Mouse (Mus musculus): ENCODE data around the gene Dirc2. TPM values are rescaled to one million over a fixed set of nuclear protein-coding genes. Genes with fewer than 3 reads are reported as not detected.

The Dirc2 gene
- polyA plus RNA-seq, 1 experiment: 0.97 TPM

GRCm38 (mm10) chr16:35677511-35678113 lies 91.5 kb downstream of the Dirc2 start:
- Histone ChIP-seq H3K27me3 (replicated peaks) (peaks cover 16% of the 10 kb centered on the region), H3K9me3 (peaks cover 9% of the 10 kb centered on the region), H3K4me3 (replicated peaks) (peak overlapping the region; percentile 33), H3K36me3 (replicated peaks; ENCODE audit: low read length) (no peaks in the 10 kb centered on the region), H3K4me1 (peaks cover 9% of the 10 kb centered on the region)
- no peak for TF ChIP-seq GATA1 (IDR thresholded peaks at IDR 0.05; ENCODE audit: borderline replicate concordance, low read length)
- TF ChIP-seq FLI1 (IDR thresholded peaks at IDR 0.05; ENCODE audit: low read length): no peak

DNA sequence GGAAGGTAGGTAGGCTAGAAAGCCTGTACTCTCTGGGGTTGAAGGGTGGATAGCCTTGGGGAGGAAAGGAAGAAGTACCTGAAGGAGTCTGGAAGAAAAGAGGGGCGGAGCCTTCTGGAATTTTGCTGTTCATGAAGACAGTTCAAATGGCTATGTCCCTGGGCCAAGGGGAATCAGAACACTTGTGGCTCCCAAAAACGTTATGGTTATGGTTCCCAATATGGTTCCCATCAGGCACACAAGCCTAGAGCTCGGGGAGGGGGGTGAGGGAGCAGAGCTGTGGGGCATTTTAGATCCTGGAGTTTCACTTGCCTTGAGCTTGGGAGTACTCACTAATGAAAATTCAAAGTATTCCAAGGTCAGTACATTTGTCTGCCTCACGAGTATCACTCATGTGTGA lies 104.3 kb downstream of the Dirc2 start:
- Histone ChIP-seq H3K4me1 (peaks cover 5% of the 10 kb centered on the region; the same call in 1 of the 2 replicates), H3K9me3 (peaks cover 5% of the 10 kb centered on the region; the same call in 1 of the 2 replicates), H3K4me3 (replicated peaks) (no peak overlapping the region), H3K27me3 (replicated peaks) (peaks cover 30% of the 10 kb centered on the region), H3K36me3 (replicated peaks; ENCODE audit: low read length) (no peaks in the 10 kb centered on the region)
- TF ChIP-seq FLI1 (IDR thresholded peaks at IDR 0.05; ENCODE audit: low read length): no peak
- TF ChIP-seq GATA1 (IDR thresholded peaks at IDR 0.05; ENCODE audit: borderline replicate concordance, low read length): no peak

DNA sequence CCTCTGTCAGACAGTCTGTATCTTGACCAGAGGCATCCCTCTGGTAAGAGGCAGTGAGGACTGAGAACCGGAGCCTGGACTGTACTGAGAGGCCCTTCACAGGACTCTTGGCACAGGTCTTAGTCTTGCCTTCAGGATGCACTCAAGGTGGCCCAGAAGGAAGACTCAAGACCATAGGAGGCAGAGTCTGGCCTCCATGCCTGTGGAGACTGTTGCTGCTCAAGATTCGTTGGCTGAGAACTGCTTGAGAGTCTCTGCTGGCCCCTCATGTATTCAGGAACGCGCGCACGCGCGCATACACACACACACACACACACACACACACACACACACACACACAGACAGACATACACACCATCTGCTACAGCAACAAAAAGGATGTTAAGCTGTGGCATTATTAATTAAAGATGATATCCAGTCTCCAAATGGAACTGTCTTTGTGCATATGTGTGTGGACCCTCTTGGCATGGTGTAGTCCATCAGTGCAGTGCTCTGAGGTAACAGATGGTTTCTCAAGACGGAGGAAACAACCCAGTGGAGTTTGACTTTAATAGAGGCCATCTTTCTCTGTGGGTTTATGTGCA lies 105.2 kb downstream of the Dirc2 start:
- no peaks in the 10 kb centered on the region for H3K36me3 ChIP-seq (replicated peaks; ENCODE audit: low read length)
- TF ChIP-seq GATA1 (IDR thresholded peaks at IDR 0.05; ENCODE audit: borderline replicate concordance, low read length) (no peak), FLI1 (IDR thresholded peaks at IDR 0.05; ENCODE audit: low read length) (no peak)
- H3K4me3 ChIP-seq (replicated peaks): no peak overlapping the region
- H3K4me1 ChIP-seq: peaks cover 5% of the 10 kb centered on the region; the same call in 1 of the 2 replicates
- peaks cover 12% of the 10 kb centered on the region; the same call in 1 of the 2 replicates for H3K9me3 ChIP-seq
- H3K27me3 ChIP-seq (replicated peaks): peaks cover 38% of the 10 kb centered on the region

- H3K36me3 ChIP-seq (replicated peaks; ENCODE audit: low read length): no peaks in the 10 kb centered on the region
Measured at GRCm38 (mm10) chr16:35660222-35660621, 108.9 kb downstream of the Dirc2 start.

DNA sequence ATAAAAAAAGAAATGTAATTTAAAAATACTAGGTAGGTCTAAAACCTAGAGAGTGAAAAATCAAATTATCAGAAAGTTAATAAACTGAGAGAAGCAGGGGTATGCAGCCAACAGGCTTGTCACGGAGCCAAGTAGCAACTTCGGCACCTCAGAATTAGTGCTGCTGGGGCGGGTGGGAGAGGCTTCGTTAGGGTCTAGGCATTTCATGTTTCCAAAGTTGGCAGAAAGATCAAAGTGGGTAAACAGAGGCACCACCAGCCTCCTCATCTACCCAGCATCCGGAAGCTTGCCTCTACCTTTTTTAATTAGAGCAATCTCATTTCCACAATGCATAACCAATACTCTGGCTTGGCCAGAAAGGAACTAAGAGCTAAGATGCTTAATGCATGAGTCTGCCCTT lies 115.2 kb downstream of the Dirc2 start:
- TF ChIP-seq GATA1 (IDR thresholded peaks at IDR 0.05; ENCODE audit: borderline replicate concordance, low read length) (no peak), FLI1 (IDR thresholded peaks at IDR 0.05; ENCODE audit: low read length) (no peak)
- Histone ChIP-seq H3K27me3 (replicated peaks) (peaks cover 36% of the 10 kb centered on the region), H3K36me3 (replicated peaks; ENCODE audit: low read length) (no peaks in the 10 kb centered on the region), H3K9me3 (no peaks in the 10 kb centered on the region), H3K4me3 (replicated peaks) (no peak overlapping the region), H3K4me1 (no peaks in the 10 kb centered on the region)

More at GRCm38 (mm10) chr16:35660222-35660621, 108.9 kb downstream of the Dirc2 start:
- Histone ChIP-seq H3K27me3 (replicated peaks) (peaks cover 55% of the 10 kb centered on the region), H3K4me3 (replicated peaks) (peak overlapping the region; percentile 38), H3K9me3 (peaks cover 12% of the 10 kb centered on the region; the same call in 1 of the 2 replicates), H3K4me1 (peaks cover 5% of the 10 kb centered on the region; the same call in 1 of the 2 replicates)
- TF ChIP-seq GATA1 (IDR thresholded peaks at IDR 0.05; ENCODE audit: borderline replicate concordance, low read length) (no peak), FLI1 (IDR thresholded peaks at IDR 0.05; ENCODE audit: low read length) (no peak)

DNA sequence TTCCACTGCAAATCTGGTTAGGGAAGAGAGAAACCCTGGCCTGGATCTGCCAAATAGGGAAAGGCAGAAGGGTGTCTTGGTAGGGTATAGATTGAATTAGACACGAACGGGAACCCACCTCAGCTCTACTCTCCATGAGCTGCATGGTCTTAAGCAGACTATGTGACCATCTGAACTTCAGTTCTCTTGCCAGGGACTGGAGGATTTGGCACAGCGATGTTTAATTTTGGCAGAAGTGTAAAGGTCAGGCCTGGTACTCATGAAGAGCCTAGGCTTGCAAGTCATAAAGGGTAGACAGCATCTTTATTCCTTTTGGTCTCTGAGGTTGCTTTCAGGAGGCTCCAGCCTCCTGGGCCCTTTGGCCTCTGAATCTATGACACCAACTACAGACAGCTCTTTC lies 116.5 kb downstream of the Dirc2 start:
- TF ChIP-seq FLI1 (IDR thresholded peaks at IDR 0.05; ENCODE audit: low read length) (no peak), GATA1 (IDR thresholded peaks at IDR 0.05; ENCODE audit: borderline replicate concordance, low read length) (no peak)
- Histone ChIP-seq H3K36me3 (replicated peaks; ENCODE audit: low read length) (no peaks in the 10 kb centered on the region), H3K27me3 (replicated peaks) (peaks cover 30% of the 10 kb centered on the region), H3K9me3 (no peaks in the 10 kb centered on the region), H3K4me1 (no peaks in the 10 kb centered on the region), H3K4me3 (replicated peaks) (no peak overlapping the region)

GRCm38 (mm10) chr16:35652206-35652605 lies 117.0 kb downstream of the Dirc2 start:
- no peak overlapping the region for H3K4me3 ChIP-seq (replicated peaks)
- peaks cover 32% of the 10 kb centered on the region for H3K27me3 ChIP-seq (replicated peaks)
- H3K9me3 ChIP-seq: no peaks in the 10 kb centered on the region
- H3K36me3 ChIP-seq (replicated peaks; ENCODE audit: low read length): no peaks in the 10 kb centered on the region
- TF ChIP-seq GATA1 (IDR thresholded peaks at IDR 0.05; ENCODE audit: borderline replicate concordance, low read length): no peak
- no peak for TF ChIP-seq FLI1 (IDR thresholded peaks at IDR 0.05; ENCODE audit: low read length)
- no peaks in the 10 kb centered on the region for H3K4me1 ChIP-seq

DNA sequence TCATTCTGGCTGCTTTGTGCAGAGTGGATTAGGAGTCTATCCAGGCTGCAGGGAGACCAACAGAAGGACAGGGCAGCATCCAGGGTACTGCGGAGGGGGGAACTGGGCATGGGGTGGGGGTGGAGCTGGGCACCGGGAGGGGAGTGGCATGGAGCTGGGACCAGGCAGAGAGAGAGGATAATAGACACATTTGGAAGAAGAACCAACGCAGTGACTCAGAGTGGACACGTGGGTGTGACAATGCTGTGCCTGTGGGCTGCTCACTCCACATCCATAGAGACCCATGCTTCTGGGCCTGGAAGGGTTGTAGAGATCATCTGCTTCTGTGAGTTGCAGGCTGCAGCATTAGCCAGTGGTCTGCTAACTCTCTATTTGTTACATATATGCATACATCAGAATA lies 120.3 kb downstream of the Dirc2 start:
- no peak overlapping the region for H3K4me3 ChIP-seq (replicated peaks)
- no peaks in the 10 kb centered on the region for H3K4me1 ChIP-seq
- H3K9me3 ChIP-seq: no peaks in the 10 kb centered on the region
- H3K36me3 ChIP-seq (replicated peaks; ENCODE audit: low read length): no peaks in the 10 kb centered on the region
- peaks cover 36% of the 10 kb centered on the region for H3K27me3 ChIP-seq (replicated peaks)
- TF ChIP-seq FLI1 (IDR thresholded peaks at IDR 0.05; ENCODE audit: low read length): no peak
- TF ChIP-seq GATA1 (IDR thresholded peaks at IDR 0.05; ENCODE audit: borderline replicate concordance, low read length): no peak

Other genes with a start within 250 kb of the Dirc2 start
- gene Sema5b, start 228.2 kb downstream of the Dirc2 start, polyA plus RNA-seq (2012; ENCODE audit: insufficient read depth, low replicate concordance): not detected in 2 replicates
- 5.1 TPM in 1 of 2 replicates, not detected in the other for gene Hspbap1, start 1.0 kb upstream of the Dirc2 start, polyA plus RNA-seq (2012; ENCODE audit: insufficient read depth, low replicate concordance)
- 1.3 TPM in 1 of 2 replicates, not detected in the other for gene Parp14, start 102.2 kb upstream of the Dirc2 start, polyA plus RNA-seq (2012; ENCODE audit: insufficient read depth, low replicate concordance)
- gene Parp9, start 169.1 kb upstream of the Dirc2 start, polyA plus RNA-seq (2012; ENCODE audit: insufficient read depth, low replicate concordance): 0.62 and 3.0 TPM in 2 replicates
- 0.40 and 1.3 TPM in 2 replicates for gene Dtx3l, start 169.8 kb upstream of the Dirc2 start, polyA plus RNA-seq (2012; ENCODE audit: insufficient read depth, low replicate concordance)
- 5.8 and 13.3 TPM in 2 replicates for gene Kpna1, start 209.4 kb upstream of the Dirc2 start, polyA plus RNA-seq (2012; ENCODE audit: insufficient read depth, low replicate concordance)

All from megakaryocyte, embryonic 14.5 days (primary cell).